Mouse (Mus musculus) C2C12 (cell line): ENCODE data around the gene Sdk1.

Experiments
- CTCF ChIP-seq: IDR thresholded peaks from one replicate; pipeline ENCODE4 v1.5.1; 2011; ENCODE audit not compliant: control insufficient read depth, insufficient read depth, insufficient read length
- MAX ChIP-seq: IDR thresholded peaks from one replicate; pipeline ENCODE4 v1.6.1; 2011; ENCODE audit warnings: mild to moderate bottlenecking, control low read depth
- MYOD1 ChIP-seq: IDR thresholded peaks from one replicate; pipeline ENCODE4 v1.6.1; 2011; ENCODE audit warnings: low read depth; ENCODE audit not compliant: control insufficient read depth, insufficient read length
- USF1 ChIP-seq: IDR thresholded peaks from one replicate; pipeline ENCODE4 v1.6.1; 2011; ENCODE audit warnings: low read depth, mild to moderate bottlenecking, control low read depth, moderate library complexity

GRCm38 (mm10) chr5:142111989-142112388, 870.7 kb downstream of the Sdk1 start:
- no peak for TF ChIP-seq MYOD1
- no peak for TF ChIP-seq CTCF
- TF ChIP-seq USF1: no peak
- TF ChIP-seq MAX: no peak
